Mouse (Mus musculus) heart, embryonic 12.5 days (tissue): Measurements from ENCODE around the gene Creb3l2. TPM values are rescaled to one million over a fixed set of nuclear protein-coding genes. Genes with fewer than 3 reads are reported as not detected.
"Not testable (repeated sequence)": the region's sequence is repeated elsewhere in the genome, so short reads cannot be mapped to it uniquely, and the experiment has no call there.

Source experiments
- ATAC-seq: fragments of 200-750 bp; cut with Nextera tagmentation; 2 replicates; pipeline ENCODE4 v1.8.0; 2017; ENCODE audit warnings: moderate TSS enrichment, moderate library complexity; ENCODE audit not compliant: insufficient number of reproducible peaks, low FRiP score
- H3K27ac ChIP-seq: fragments of 300-500 bp; sonication (generic); 2 replicates; pipeline ENCODE4 v1.5.1; 2016; ENCODE audit warnings: mild to moderate bottlenecking, moderate library complexity; ENCODE audit not compliant: poor library complexity, severe bottlenecking
- H3K27me3 ChIP-seq: fragments of 300-500 bp; sonication (generic); replicated peaks from 2 replicates; pipeline ENCODE4 v1.6.1; 2016; ENCODE audit warnings: mild to moderate bottlenecking, moderate library complexity
- H3K36me3 ChIP-seq: fragments of 300-500 bp; sonication (generic); 2 replicates; pipeline ENCODE4 v1.6.1; 2016; ENCODE audit warnings: mild to moderate bottlenecking, moderate library complexity
- H3K4me1 ChIP-seq: fragments of 300-500 bp; sonication (generic); replicated peaks from 2 replicates; pipeline ENCODE4 v1.6.1; 2016; ENCODE audit warnings: mild to moderate bottlenecking
- H3K4me2 ChIP-seq: fragments of 300-500 bp; sonication (generic); 2 replicates; pipeline ENCODE4 v1.6.1; 2016; ENCODE audit warnings: mild to moderate bottlenecking, moderate library complexity
- H3K4me3 ChIP-seq: fragments of 300-500 bp; sonication (generic); 2 replicates; pipeline ENCODE4 v1.5.1; 2016; ENCODE audit warnings: mild to moderate bottlenecking
- H3K9ac ChIP-seq: fragments of 300-500 bp; sonication (generic); 2 replicates; pipeline ENCODE4 v1.6.1; 2016; ENCODE audit warnings: mild to moderate bottlenecking, moderate library complexity
- H3K9me3 ChIP-seq: fragments of 300-500 bp; sonication (generic); replicated peaks from 2 replicates; pipeline ENCODE4 v1.6.1; 2016; ENCODE audit warnings: mild to moderate bottlenecking, moderate library complexity
- WGBS: fragments of 180-500 bp; shearing (Covaris S2); methylation state at CpG from one replicate; pipeline ENCODE4 v1.1.7; 2016; 5-methylcytosine and 5-hydroxymethylcytosine counted together
- polyA plus RNA-seq: library from polyadenylated mRNA; unstranded; fragments of >200 nt; fragmentation: Nextera tagmentation; extraction: Ambion mirVana; gene quantifications from 2 replicates; pipeline ENCODE4 v1.2.1, GENCODE M21; 2016

Creb3l2 gene
- polyA plus RNA-seq, 1 experiment from 2014 or later = 49.4 TPM

- peaks cover 34% of the 10 kb centered on the region for H3K4me1 ChIP-seq
- 79% methylated on average over 3 of the region's 3 CpGs for WGBS
- H3K4me3 ChIP-seq, H3K9me3 ChIP-seq, H3K4me2 ChIP-seq, ATAC-seq, H3K27me3 ChIP-seq, H3K9ac ChIP-seq: not testable (repeated sequence)
- H3K36me3 ChIP-seq = peaks cover 57% of the 10 kb centered on the region
- H3K27ac ChIP-seq = 0 out of 2 replicates have a peak overlapping the region, but pooled peaks have one; percentile 30
Observed at GRCm38 (mm10) chr6:37377387-37377786, 64.6 kb downstream of the Creb3l2 start.

GRCm38 (mm10) chr6:37375452-37375851 is 66.5 kb downstream of the Creb3l2 start:
- Histone ChIP-seq H3K36me3 (peaks cover 59% of the 10 kb centered on the region), H3K9me3 (no peaks in the 10 kb centered on the region), H3K27ac (peak overlapping the region; percentile 43; the same call in 1 of the 2 replicates), H3K27me3 (no peaks in the 10 kb centered on the region), H3K4me1 (peaks cover 40% of the 10 kb centered on the region), H3K9ac (no peak overlapping the region), H3K4me2 (no peak overlapping the region), H3K4me3 (no peak overlapping the region)
- 72% methylated on average over 10 of the region's 10 CpGs for WGBS
- peak; percentile 37; the same call in 1 of the 2 replicates for ATAC-seq

DNA sequence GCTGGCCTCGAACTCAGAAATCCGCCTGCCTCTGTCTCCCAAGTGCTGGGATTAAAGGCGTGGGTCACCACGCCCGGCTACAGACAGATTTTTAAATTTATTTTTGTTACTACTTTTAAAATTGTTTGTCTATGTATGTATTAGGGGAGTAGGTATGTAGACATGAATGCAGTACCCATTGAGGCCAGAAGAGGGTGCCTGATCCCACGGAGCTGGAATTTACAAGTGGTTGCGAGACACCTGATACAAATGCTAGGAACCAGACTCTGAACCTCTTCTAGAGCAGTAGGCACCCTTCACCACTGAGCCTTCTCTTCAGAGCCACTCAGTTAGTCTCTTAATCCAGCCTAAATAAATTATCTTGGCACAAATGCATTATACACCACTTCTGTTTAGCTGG is 70.6 kb downstream of the Creb3l2 start:
- no peak overlapping the region for H3K4me3 ChIP-seq
- H3K27me3 ChIP-seq = no peaks in the 10 kb centered on the region
- H3K9me3 ChIP-seq = no peaks in the 10 kb centered on the region
- H3K27ac ChIP-seq = no peak overlapping the region
- 79% methylated on average over 7 of the region's 7 CpGs for WGBS
- H3K4me1 ChIP-seq = peaks cover 70% of the 10 kb centered on the region
- H3K9ac ChIP-seq = no peak overlapping the region
- peaks cover 44% of the 10 kb centered on the region for H3K36me3 ChIP-seq
- H3K4me2 ChIP-seq = no peak overlapping the region
- ATAC-seq = no peak

DNA sequence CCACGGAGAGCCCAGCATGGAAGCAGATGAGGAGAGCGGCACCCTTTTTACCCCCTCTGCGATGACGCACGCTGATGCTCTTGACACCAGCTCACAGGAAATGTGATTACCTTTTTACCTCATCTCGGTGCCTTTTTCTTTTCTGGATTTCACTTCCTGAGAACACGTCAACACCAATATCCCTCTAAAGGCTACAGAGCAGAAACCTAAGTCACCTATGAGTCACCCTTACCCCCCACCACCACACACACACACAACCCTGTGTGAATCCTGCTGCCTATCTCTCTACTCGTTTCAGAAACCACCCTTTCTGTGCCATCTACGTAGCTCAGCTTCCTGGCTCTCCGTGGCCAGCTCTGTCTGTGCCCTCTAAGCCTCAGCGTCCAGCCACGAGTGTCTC is 71.4 kb downstream of the Creb3l2 start:
- no peak overlapping the region for H3K9ac ChIP-seq
- no peaks in the 10 kb centered on the region for H3K27me3 ChIP-seq
- peaks cover 48% of the 10 kb centered on the region for H3K36me3 ChIP-seq
- no peak overlapping the region for H3K4me3 ChIP-seq
- H3K4me1 ChIP-seq = peaks cover 70% of the 10 kb centered on the region
- 44% methylated on average over 12 of the region's 12 CpGs for WGBS
- no peak for ATAC-seq
- peak overlapping the region; percentile 58 for H3K27ac ChIP-seq
- H3K4me2 ChIP-seq = 0 out of 2 replicates have a peak overlapping the region, but pooled peaks have one; percentile 8
- no peaks in the 10 kb centered on the region for H3K9me3 ChIP-seq

DNA sequence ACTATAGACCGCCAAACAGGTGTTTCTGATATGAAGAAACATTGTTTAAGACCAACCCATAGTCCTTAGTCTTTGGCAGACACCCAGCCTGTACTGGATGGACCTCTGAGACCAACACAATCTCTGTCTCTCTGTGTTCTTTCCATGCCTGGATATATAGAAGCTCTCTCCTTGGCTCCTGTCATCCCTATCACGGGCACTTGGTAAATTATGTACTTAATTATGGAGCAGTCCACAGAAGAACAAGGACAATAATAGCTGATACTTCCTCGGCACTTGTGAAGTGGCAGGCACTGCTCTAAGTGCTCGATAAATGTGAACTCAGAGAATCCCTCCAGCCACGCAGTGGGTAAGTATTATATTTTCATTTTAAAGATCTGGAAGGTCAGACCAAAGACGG is 72.2 kb downstream of the Creb3l2 start:
- 0 out of 2 replicates have a peak overlapping the region, but pooled peaks have one; percentile 8 for H3K4me2 ChIP-seq
- WGBS = 38% methylated on average over 6 of the region's 6 CpGs
- ATAC-seq = no peak
- H3K27ac ChIP-seq = peak overlapping the region; percentile 58
- no peaks in the 10 kb centered on the region for H3K27me3 ChIP-seq
- H3K4me3 ChIP-seq = no peak overlapping the region
- peaks cover 48% of the 10 kb centered on the region for H3K36me3 ChIP-seq
- no peak overlapping the region for H3K9ac ChIP-seq
- no peaks in the 10 kb centered on the region for H3K9me3 ChIP-seq
- H3K4me1 ChIP-seq = peaks cover 67% of the 10 kb centered on the region

DNA sequence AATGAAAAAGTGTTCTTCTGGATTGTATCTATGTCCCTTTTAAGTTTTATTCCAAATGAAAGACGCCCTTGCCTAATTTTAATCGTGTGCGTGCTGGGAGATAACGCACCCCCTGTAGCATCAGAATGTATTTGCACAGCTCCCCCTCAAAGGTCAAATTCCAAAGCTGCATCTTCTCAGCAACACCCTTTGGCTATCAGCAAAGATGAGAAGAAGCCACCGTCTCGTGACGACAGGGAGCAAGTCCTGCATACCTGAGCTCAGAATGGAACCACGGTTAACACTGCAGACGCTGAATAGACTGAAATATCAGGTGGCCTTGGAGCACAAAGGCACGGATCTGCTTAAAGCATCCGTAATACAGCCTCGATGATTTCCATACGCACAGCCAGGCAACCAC is 73.7 kb downstream of the Creb3l2 start:
- H3K9ac ChIP-seq = no peak overlapping the region
- ATAC-seq = no peak
- peak overlapping the region; percentile 33 for H3K4me2 ChIP-seq
- 0 out of 2 replicates have a peak, but pooled peaks cover 4% of the 10 kb centered on the region for H3K9me3 ChIP-seq
- H3K27me3 ChIP-seq = no peaks in the 10 kb centered on the region
- 38% methylated on average over 13 of the region's 13 CpGs for WGBS
- 0 out of 2 replicates have a peak overlapping the region, but pooled peaks have one; percentile 3 for H3K4me3 ChIP-seq
- peaks cover 47% of the 10 kb centered on the region for H3K36me3 ChIP-seq
- H3K4me1 ChIP-seq = peaks cover 60% of the 10 kb centered on the region
- 0 out of 2 replicates have a peak overlapping the region, but pooled peaks have one; percentile 26 for H3K27ac ChIP-seq

DNA sequence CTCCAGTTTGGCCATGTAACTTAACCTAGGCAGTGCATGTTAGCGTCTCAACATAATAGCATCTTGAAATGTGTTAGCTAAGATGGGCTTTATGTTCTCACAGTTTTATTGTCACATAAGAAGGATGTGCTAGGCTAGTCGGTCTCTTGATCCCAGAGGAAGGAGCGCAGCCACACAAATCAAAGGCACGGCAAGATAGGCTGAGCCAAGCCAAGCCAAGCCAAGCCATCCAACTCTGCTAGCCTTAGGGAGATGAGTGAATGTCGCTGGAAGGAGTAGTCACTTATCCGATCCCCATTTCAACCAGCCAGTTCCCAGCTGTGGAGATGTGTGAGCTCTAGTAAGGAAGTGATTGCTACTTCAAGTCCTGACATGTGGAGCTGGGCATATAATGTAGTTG is 75.0 kb downstream of the Creb3l2 start:
- Histone ChIP-seq H3K27me3 (no peaks in the 10 kb centered on the region), H3K36me3 (peaks cover 49% of the 10 kb centered on the region), H3K4me3 (no peak overlapping the region), H3K4me1 (peaks cover 73% of the 10 kb centered on the region), H3K4me2 (no peak overlapping the region), H3K27ac (no peak overlapping the region), H3K9ac (no peak overlapping the region), H3K9me3 (0 out of 2 replicates have a peak, but pooled peaks cover 4% of the 10 kb centered on the region)
- WGBS = 86% methylated on average over 6 of the region's 6 CpGs
- ATAC-seq = no peak

DNA sequence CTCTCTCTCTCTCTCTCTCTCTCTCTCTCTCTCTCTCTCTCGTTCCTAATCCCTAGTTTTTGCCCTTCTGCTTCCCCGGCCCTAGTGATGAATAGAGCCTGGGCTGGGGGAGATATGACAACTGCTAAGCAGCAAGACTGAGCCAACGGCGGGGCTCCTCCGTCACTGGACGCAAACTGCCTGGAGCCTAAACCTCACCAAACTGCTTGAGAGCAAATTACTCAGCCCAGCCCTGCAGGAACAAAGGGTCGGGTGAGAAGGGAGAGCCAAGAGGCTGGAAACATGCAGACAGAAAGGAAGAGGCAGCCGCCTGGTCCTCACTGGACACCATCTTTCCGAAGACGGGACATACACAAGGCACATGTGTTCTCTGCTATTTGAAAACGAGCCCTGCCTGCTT is 76.8 kb downstream of the Creb3l2 start:
- peaks cover 78% of the 10 kb centered on the region for H3K4me1 ChIP-seq
- no peak overlapping the region for H3K4me2 ChIP-seq
- H3K36me3 ChIP-seq = peaks cover 59% of the 10 kb centered on the region
- ATAC-seq = no peak
- 0 out of 2 replicates have a peak, but pooled peaks cover 4% of the 10 kb centered on the region for H3K9me3 ChIP-seq
- no peak overlapping the region for H3K9ac ChIP-seq
- peak overlapping the region; percentile 42 for H3K27ac ChIP-seq
- 57% methylated on average over 11 of the region's 11 CpGs for WGBS
- no peak overlapping the region for H3K4me3 ChIP-seq
- no peaks in the 10 kb centered on the region for H3K27me3 ChIP-seq

- Histone ChIP-seq H3K4me1 (peaks cover 78% of the 10 kb centered on the region), H3K27ac (no peak overlapping the region), H3K36me3 (peaks cover 67% of the 10 kb centered on the region), H3K4me2 (no peak overlapping the region), H3K9ac (no peak overlapping the region), H3K4me3 (no peak overlapping the region), H3K27me3 (no peaks in the 10 kb centered on the region), H3K9me3 (0 out of 2 replicates have a peak, but pooled peaks cover 4% of the 10 kb centered on the region)
- WGBS = 86% methylated on average over 8 of the region's 8 CpGs
- no peak for ATAC-seq
Observed at GRCm38 (mm10) chr6:37364361-37364760, 77.6 kb downstream of the Creb3l2 start.

DNA sequence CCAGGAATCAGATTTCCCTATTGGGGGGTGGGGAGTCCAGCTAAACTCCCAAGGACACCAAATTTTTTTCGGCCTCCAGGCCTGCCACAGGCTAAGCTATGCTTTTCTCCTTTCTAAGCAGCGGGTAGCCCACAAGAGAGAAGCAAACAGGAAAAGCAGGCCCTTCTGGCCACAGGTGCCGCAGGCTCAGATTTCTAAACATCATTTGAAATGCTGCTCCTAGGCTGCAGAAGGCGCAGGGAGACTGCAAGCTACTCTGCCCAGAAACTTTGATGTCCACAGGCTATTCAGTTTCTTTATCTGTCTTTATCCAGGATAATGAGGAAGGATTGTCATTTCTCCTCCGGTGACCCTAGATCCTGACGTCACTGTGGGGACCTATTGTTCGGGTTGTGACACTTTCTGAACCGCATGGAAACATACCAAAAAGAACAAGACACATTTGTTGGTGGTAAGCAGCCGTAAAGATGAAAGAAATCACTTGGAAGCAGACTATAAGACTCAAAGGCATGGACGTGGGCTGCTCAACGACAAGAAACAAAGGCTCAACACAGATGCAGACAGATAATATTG is 81.0 kb downstream of the Creb3l2 start:
- no peak for ATAC-seq
- 49% methylated on average over 11 of the region's 11 CpGs for WGBS
- no peaks in the 10 kb centered on the region for H3K27me3 ChIP-seq
- no peak overlapping the region for H3K9ac ChIP-seq
- H3K4me2 ChIP-seq = no peak overlapping the region
- H3K4me3 ChIP-seq = no peak overlapping the region
- peaks cover 62% of the 10 kb centered on the region for H3K4me1 ChIP-seq
- 0 out of 2 replicates have a peak, but pooled peaks cover 4% of the 10 kb centered on the region for H3K9me3 ChIP-seq
- H3K36me3 ChIP-seq = peaks cover 80% of the 10 kb centered on the region
- H3K27ac ChIP-seq = 0 out of 2 replicates have a peak overlapping the region, but pooled peaks have one; percentile 22

DNA sequence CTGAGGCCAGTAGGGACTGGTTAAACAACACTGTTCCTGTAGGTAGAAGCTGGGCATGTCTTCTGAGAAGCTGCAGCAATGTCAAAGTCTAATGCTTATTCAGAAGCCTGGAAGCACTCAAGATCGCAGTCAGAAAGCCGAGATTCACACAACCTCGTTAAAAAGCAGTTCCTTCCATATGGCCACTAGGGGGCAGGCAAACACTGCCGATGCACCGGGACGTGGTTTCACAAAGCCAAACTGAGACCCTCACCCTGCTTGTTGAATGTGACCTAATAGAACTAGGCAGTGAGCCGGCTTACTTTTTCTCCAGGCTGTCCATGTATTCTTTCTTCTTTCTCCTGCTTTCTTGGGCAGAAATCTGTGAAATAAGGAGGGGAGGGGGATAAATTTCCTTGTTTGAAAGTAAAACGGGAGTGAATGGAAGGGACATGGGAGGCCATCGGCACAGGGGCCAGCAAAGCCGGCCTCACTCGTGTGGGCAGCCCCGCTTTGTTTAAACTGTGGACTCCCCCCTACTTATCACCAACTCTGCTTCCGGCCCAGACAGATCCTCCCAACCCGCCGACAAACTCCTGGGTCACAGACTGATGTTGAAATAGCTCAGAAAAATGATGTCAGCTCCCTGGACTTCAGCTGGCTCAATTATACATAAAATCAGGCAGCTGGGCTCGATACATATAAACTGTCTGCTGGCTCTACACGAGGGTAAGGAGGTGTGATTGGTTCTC is 87.3 kb downstream of the Creb3l2 start:
- Histone ChIP-seq H3K4me2 (peak overlapping the region; percentile 13), H3K4me1 (peaks cover 42% of the 10 kb centered on the region), H3K9me3 (no peaks in the 10 kb centered on the region), H3K27ac (peak overlapping the region; percentile 82), H3K36me3 (peaks cover 82% of the 10 kb centered on the region), H3K27me3 (no peaks in the 10 kb centered on the region), H3K4me3 (no peak overlapping the region), H3K9ac (peak overlapping the region; percentile 34; the same call in 1 of the 2 replicates)
- 14% methylated on average over 17 of the region's 17 CpGs for WGBS
- peak; percentile 72 for ATAC-seq
